8 mouse cellular contexts compared by ENCODE assay signal in genomic region chr19:4793281-4793830, GRCm38 (mm10). TPM values are rescaled to one million over a fixed set of nuclear protein-coding genes. Genes with fewer than 3 reads are reported as not detected.
DNase-seq lines count a peak whose midpoint lies in the region; ATAC-seq and TF ChIP-seq lines count a peak whose summit lies in the region.

No protein-coding gene starts in this region.

- TF ChIP-seq EP300 in stomach, postnatal 0 days (optimal IDR thresholded peaks at IDR 0.05), result no peak

- H3K27me3 ChIP-seq in stomach, postnatal 0 days (ENCODE audit: control insufficient read depth, insufficient read depth, low read length), result no peaks in the 10 kb centered on the region

- no peak for DNase-seq in cerebellum, adult 9-10 months
- peak; percentile 15 for DNase-seq in urinary bladder, postnatal 14 days (ENCODE audit: low spot score)
- DNase-seq in urinary bladder, postnatal 10 days (ENCODE audit: low spot score), result no peak
- peak; percentile 64 for DNase-seq in liver
- peak; percentile 75 for DNase-seq in stomach, postnatal 0 days (ENCODE audit: low spot score)
- DNase-seq in ovary, postnatal 36 days (ENCODE audit: low spot score), result no peak
- DNase-seq in adrenal gland, adult (ENCODE audit: inconsistent age in 2 of 2, low spot score in 1 of 2), result no peak

- H3K27ac ChIP-seq in stomach, postnatal 0 days (replicated peaks), result peak overlapping the region; percentile 90

- WGBS in stomach, postnatal 0 days, result under 1% methylated on average over 16 of the region's 16 CpGs

- H3K9me3 ChIP-seq in stomach, postnatal 0 days (ENCODE audit: control insufficient read depth, low read length), result no peaks in the 10 kb centered on the region

- H3K4me1 ChIP-seq in stomach, postnatal 0 days (replicated peaks; ENCODE audit: control insufficient read depth, insufficient read depth), result no peaks in the 10 kb centered on the region

- ATAC-seq in cerebellum, adult (ENCODE audit: insufficient number of reproducible peaks, low FRiP score, low TSS enrichment), result 0 out of 2 replicates have a peak, but pooled peaks have one; percentile 28
- ATAC-seq in stomach, postnatal 0 days (ENCODE audit: low FRiP score, low TSS enrichment), result peak; percentile 50; the same call in 1 of the 2 replicates

- peak overlapping the region; percentile 64 for H3K4me2 ChIP-seq in stomach, postnatal 0 days (replicated peaks; ENCODE audit: low read depth)

- no peak for TF ChIP-seq CTCF in stomach, postnatal 0 days (IDR thresholded peaks at IDR 0.05; ENCODE audit: low read depth)

- H3K36me3 ChIP-seq in stomach, postnatal 0 days (ENCODE audit: control insufficient read depth, insufficient read depth, low read length), result peaks cover 3% of the 10 kb centered on the region

- peak overlapping the region; percentile 79 for H3K9ac ChIP-seq in stomach, postnatal 0 days (ENCODE audit: low read length)

- H3K4me3 ChIP-seq in stomach, postnatal 0 days (ENCODE audit: low read depth, low read length), result peak overlapping the region; percentile 66

RNA-seq across cellular contexts. Expression of gene Rbm4, which starts 0.3 kb away (rescaled TPM):
- polyA plus RNA-seq in stomach, postnatal 0 days (2015; fragmentation: Nextera tagmentation; extraction: Ambion mirVana), result 22.2 and 23.3 TPM in 2 replicates

RNA-seq across cellular contexts. Expression of gene Gm21992, which starts 18.1 kb away (rescaled TPM):
- 16.0 and 19.1 TPM in 2 replicates for polyA plus RNA-seq in stomach, postnatal 0 days (2015; fragmentation: Nextera tagmentation; extraction: Ambion mirVana)

RNA-seq across cellular contexts. Expression of gene Rbm14, which starts 18.1 kb away (rescaled TPM):
- 21.9 and 24.2 TPM in 2 replicates for polyA plus RNA-seq in stomach, postnatal 0 days (2015; fragmentation: Nextera tagmentation; extraction: Ambion mirVana)

RNA-seq across cellular contexts. Expression of gene Rbm4b, which starts 37.1 kb away (rescaled TPM):
- 17.6 and 19.3 TPM in 2 replicates for polyA plus RNA-seq in stomach, postnatal 0 days (2015; fragmentation: Nextera tagmentation; extraction: Ambion mirVana)

RNA-seq across cellular contexts. Expression of gene Ccs, which starts 45.8 kb away (rescaled TPM):
- polyA plus RNA-seq in stomach, postnatal 0 days (2015; fragmentation: Nextera tagmentation; extraction: Ambion mirVana), result 72.7 and 81.6 TPM in 2 replicates

Comparison
In these comparisons a context has a peak if more than half of its experiments do, and no peak if none do; other contexts are left out.
1. DNase-seq: peak in urinary bladder, postnatal 14 days (single experiment), liver (single experiment) and stomach, postnatal 0 days (single experiment); none in cerebellum, adult 9-10 months (single experiment), urinary bladder, postnatal 10 days (single experiment), ovary, postnatal 36 days (single experiment) and adrenal gland, adult (0 of 2).